Mouse (Mus musculus) cerebellum, adult 9-11 months (tissue): ENCODE measurements around the gene Ppp6r3.
"Not testable (repeated sequence)": the region's sequence is repeated elsewhere in the genome, so short reads cannot be mapped to it uniquely, and the experiment has no call there.

Source experiments
- DNase-seq: peaks from one replicate; pipeline ENCODE4 v3.0.0; 2022

Ppp6r3 gene

DNA sequence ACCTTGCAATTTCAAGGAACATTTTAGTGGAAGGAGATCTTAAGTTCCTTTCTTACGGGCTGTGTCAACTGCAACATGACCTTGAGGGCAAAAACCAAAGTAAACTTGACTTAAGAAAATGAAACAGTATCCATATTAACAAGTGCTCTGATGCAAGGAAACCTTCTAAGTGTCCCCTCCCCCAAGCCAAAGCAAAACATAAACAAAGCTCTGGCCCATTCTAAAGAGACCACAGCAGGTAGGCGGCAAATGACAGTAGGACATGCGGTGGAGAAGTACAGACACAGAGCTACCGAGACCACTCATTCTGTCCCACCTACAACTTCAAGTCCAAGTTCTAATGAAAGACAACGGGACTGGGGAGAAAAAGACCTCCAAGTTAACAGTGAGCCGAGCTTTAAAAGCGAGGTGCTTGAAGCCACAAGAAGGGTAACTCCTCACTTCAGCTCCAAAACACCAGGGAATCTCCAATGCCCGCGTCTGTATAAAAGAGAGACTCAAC, 905 bp downstream of the Ppp6r3 start:
- no peak for DNase-seq

DNA sequence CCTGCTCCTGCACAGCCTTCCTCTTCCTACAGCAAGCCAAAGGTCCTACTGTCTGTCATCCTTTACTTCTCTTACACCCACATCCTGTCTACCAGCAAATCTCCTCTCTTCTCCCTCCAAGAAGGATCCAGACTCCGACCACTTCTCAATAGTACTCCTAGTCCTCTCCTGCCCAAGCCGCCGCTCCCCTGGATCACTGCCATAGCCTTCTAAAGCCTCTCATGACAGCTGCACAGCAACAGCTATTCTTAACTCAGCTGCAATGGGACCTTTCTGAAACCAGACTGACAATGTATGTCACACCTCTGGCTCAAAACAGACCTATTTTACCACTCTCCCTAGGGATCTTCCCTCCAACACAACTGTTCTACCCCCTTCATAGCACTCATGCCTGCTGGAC, 11.2 kb downstream of the Ppp6r3 start:
- DNase-seq = no peak

- no peak for DNase-seq
Measured at GRCm38 (mm10) chr19:3562752-3563151, 12.8 kb downstream of the Ppp6r3 start.

GRCm38 (mm10) chr19:3562298-3562697, 13.3 kb downstream of the Ppp6r3 start:
- DNase-seq = no peak

- no peak for DNase-seq
Measured at GRCm38 (mm10) chr19:3556169-3556827, 19.3 kb downstream of the Ppp6r3 start.

DNA sequence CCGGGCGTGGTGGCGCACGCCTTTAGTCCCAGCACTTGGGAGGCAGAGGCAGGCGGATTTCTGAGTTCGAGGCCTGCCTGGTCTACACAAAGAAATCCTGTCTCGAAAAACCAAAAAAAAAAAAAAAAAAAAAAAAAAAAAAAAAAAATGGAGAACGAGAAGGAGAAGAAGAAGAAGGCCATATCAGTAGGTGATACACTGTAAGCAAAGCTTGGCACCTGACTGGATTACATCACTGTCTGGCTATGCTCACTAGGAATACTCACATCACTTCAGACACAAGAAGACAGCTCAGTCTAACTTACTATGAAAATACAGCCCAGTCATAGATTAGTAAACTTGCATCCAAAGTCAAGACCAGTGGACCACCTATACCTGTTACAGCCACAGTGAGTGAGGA, 20.8 kb downstream of the Ppp6r3 start:
- no peak for DNase-seq

DNA sequence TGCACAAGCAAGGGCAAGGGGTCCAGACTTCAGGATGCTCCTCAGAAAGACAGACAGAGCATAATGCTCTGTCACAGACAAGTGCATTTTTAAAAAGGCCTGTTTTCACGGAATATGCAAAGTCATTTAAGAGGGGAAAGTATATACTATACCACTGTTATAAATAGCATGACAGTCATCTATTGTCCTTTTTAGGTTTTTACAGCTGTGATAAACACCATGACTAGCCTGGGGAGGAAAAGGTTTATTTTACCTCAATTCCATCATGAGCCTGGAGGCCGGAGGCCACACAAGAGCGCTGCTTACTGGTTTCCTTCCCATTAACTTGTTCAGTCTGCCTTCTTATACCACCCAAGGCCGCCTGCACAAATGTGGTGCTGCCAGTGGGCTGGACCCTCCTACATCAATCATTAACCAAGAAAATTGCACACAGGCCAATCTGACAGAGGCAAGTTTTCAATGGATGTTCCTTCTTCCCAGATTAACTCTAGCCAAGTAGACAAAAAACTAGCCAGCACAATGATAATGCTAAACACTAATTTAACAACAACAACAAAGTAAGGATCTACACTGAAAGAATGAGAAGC, 23.9 kb downstream of the Ppp6r3 start:
- no peak for DNase-seq

GRCm38 (mm10) chr19:3550101-3550500, 25.4 kb downstream of the Ppp6r3 start:
- no peak for DNase-seq

DNA sequence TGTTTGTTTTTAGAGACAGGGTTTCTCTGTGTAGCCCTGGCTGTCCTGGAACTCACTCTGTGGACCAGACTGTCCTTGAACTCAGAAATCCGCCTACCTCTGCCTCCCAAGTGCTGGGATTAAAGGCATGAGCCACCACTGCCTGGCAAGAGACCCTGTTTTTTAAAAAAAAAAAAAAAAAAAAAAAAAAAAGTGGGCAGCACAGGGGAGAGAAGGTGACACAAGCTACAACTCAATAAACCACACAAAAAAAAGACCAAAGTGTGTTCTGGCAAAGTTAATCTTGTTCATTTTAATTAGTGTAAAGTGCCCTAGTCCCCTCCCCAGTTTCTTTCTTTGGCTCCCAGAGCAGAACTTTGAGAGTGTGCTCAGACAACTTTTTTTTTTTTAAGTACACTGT, 26.3 kb downstream of the Ppp6r3 start:
- no peak for DNase-seq

- DNase-seq = no peak
Measured at GRCm38 (mm10) chr19:3548311-3548710, 27.2 kb downstream of the Ppp6r3 start.

GRCm38 (mm10) chr19:3544995-3545394, 30.6 kb downstream of the Ppp6r3 start:
- DNase-seq = no peak

GRCm38 (mm10) chr19:3542591-3542990, 33.0 kb downstream of the Ppp6r3 start:
- DNase-seq = peak; percentile 41

- no peak for DNase-seq
Measured at GRCm38 (mm10) chr19:3540997-3541396, 34.6 kb downstream of the Ppp6r3 start.

DNA sequence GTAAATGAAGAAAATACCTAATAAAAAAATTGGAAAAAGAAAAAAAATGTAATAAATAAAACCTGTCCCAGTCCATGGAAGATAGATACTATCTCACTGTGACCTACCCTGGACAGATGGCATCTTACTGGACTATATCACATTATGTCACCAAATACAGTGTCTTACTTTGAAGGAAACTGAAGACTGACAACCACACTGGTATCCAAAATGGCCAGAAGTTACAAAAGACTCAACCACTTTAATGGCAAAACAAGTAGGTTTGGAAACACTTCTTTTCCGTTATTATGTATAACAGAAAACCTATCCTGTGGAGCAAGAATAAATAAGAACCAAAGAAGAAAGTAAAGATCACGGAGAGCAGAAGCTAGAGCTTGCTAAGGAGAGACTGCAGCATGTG, 35.3 kb downstream of the Ppp6r3 start:
- DNase-seq = no peak

DNA sequence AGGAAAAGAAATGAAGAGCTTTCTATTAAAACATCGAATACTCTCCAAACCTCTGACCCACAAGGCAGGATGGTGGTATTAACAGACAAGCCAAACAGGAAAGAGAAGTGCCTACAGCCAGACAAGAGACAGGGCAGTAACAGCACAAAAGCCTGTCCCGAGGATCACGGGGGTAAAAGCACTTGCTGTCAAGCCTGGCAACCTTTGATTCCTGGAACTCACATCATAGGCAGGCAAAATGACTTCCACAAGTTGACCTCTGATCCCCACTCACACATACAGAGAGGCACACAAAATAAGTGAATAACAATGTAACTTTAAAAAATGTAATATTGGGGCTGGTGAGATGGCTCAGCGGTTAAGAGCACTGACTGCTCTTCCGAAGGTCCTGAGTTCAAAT, 36.1 kb downstream of the Ppp6r3 start:
- DNase-seq = no peak

- no peak for DNase-seq
Measured at GRCm38 (mm10) chr19:3537658-3538057, 37.9 kb downstream of the Ppp6r3 start.

- no peak for DNase-seq
Measured at GRCm38 (mm10) chr19:3534945-3535344, 40.6 kb downstream of the Ppp6r3 start.

- not testable (repeated sequence) for DNase-seq
Measured at GRCm38 (mm10) chr19:3533266-3533966, 42.1 kb downstream of the Ppp6r3 start.

GRCm38 (mm10) chr19:3532717-3533260, 42.8 kb downstream of the Ppp6r3 start:
- DNase-seq = no peak

- no peak for DNase-seq
Measured at GRCm38 (mm10) chr19:3529781-3530180, 45.8 kb downstream of the Ppp6r3 start.

- no peak for DNase-seq
Measured at GRCm38 (mm10) chr19:3528646-3529045, 46.9 kb downstream of the Ppp6r3 start.

DNA sequence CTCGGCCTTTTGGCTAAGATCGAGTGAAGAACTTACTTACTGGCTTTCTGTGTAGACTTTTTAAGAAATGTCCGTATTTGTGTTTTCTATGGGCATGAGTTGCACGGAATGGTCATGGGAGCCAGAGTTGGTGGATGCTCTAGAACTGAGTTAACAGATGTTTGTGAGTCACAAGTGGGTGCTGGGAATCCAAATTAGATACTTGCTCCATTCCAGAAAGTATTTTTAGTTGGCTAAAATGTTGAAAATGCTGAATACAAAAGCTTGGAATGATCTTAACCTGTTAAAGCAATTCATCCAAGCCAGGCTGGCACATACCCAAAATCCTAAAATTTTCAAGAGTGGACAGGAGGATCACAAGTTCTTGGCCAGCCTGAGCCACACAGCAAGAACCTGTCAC, 48.0 kb downstream of the Ppp6r3 start:
- no peak for DNase-seq

DNA sequence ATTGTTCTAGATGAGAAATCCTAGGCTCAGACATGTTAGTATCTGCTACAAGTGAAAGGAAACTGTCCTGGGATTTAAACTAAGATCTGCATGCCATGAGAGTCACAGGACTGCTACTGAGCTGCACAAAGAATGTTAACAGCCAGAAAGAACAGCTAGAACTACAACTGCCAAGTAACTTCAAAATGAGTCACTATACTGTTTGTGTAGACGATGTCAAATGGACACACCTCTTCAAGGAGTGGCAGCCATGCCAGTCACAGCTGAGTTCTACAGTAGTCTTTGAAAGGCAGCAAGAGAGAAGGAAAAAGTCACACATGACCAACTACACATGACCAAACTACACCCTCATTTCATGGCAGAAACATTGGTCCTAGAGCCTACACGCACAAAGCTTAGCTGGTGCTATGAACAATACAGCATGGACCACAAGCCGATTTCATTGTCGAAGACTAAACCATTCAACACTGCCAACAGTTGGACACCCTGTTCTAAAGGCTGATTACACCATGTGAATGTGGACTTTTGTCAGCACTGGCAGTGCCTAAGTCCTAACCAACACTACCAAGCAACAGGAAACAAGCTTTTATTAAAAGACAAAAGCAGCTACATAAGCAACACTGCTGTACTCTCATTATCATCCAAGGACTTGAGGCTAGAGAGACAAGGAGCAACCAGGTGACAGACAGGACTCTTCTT, 55.9 kb downstream of the Ppp6r3 start:
- DNase-seq = no peak
